Mouse (Mus musculus): ENCODE results near the gene D330020A13Rik. TPM values are rescaled to one million over a fixed set of nuclear protein-coding genes. Genes with fewer than 3 reads are reported as not detected.
A peak's percentile ranks its signal among the peaks of the same experiment; 100 is the strongest.
"Not testable (repeated sequence)": the region's sequence is repeated elsewhere in the genome, so short reads cannot be mapped to it uniquely, and the experiment has no call there.

Gene D330020A13Rik
- polyA plus RNA-seq, 1 experiment from 2014 or later: not detected

DNA sequence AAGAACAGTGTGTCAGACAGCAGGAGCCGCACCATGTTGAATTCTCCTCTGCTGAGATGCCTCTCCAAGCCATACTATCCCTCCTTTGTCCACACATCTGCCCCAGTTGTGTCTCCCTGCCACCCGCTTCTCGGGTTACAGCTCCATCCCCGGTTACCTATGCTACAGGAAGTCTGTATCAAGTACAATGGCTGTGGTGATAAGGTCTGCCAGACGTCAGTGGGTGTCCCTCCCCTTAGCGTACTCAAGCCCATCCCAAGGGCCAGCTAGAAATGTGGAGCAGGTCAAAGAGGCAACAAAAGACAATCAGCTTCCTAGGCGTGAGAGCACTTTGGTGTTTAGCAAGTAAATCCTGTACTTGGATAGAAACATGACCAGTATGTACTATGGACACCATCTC lies 5.6 kb upstream of the D330020A13Rik start:
- Histone ChIP-seq H3K27ac (ENCODE audit: low read length) (no peak overlapping the region), H3K4me1 (replicated peaks; ENCODE audit: control insufficient read depth, insufficient read depth, low read length) (peaks cover under 1% of the 10 kb centered on the region; the same call in 1 of the 2 replicates), H3K36me3 (ENCODE audit: control insufficient read depth, insufficient read depth, low read length) (no peaks in the 10 kb centered on the region), H3K9ac (ENCODE audit: low read length) (no peak overlapping the region), H3K27me3 (ENCODE audit: control insufficient read depth, insufficient read depth, low read depth, low read length) (peaks cover 9% of the 10 kb centered on the region), H3K4me3 (ENCODE audit: low read length) (no peak overlapping the region), H3K4me2 (ENCODE audit: low read depth, low read length) (no peak overlapping the region), H3K9me3 (ENCODE audit: control insufficient read depth, low read length) (no peaks in the 10 kb centered on the region)
- no peak for ATAC-seq (ENCODE audit: low read depth)
- 25% methylated on average over 7 of the region's 7 CpGs for WGBS

DNA sequence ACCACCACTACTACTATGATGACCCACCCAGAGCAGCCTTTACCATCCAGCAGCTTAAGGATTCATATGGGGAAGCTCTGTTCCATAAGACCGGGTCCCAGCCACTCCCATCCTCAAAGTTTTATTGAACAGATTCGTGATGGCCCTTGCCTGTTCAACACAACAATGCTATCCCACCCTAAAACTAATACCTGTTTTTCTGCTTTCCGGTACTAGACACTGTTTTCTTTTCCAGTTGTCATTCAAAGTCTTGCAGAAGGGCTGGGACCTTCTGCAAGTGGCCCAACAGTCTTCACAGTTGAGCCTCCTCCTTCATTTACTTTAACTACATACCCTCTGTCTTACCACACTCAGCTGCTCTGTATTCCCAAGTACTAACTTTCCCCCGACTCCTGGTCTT lies 4.7 kb upstream of the D330020A13Rik start:
- WGBS: 80% methylated on average over 4 of the region's 4 CpGs
- H3K4me1 ChIP-seq (replicated peaks; ENCODE audit: control insufficient read depth, insufficient read depth, low read length): peaks cover 3% of the 10 kb centered on the region; the same call in 1 of the 2 replicates

DNA sequence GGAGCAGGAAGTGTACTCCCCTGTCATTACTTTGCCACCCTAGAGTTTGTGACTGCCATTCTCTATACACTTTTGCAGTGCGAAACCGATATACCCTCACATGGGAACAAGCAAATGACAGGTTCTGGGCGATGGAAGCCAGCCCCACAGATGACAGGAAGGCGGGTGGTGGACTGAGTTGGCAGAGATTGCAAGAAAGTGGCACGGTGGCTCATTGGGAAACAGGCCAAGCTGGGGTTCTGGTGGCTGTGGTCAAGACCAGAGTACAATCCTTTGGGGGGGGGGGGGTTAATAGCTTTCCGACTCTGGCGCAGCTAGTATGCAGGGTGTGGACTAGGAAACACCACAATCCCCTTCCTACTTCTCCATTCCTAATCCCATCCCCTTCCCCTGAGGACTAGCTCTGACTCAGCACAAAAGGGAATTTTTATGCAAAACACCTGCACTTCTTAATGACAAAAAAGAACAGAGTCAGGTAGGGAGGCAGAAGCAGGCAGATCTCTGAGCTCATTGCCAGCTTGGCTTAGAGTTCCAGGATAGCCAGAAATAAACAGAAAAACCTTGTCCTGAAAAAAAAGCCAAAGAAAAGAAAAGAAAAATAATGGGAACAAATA lies 2.7 kb upstream of the D330020A13Rik start:
- no peak overlapping the region for H3K4me2 ChIP-seq (ENCODE audit: low read depth, low read length)
- no peaks in the 10 kb centered on the region for H3K9me3 ChIP-seq (ENCODE audit: control insufficient read depth, low read length)
- no peak for ATAC-seq (ENCODE audit: low read depth)
- H3K36me3 ChIP-seq (ENCODE audit: control insufficient read depth, insufficient read depth, low read length): no peaks in the 10 kb centered on the region
- H3K4me1 ChIP-seq (replicated peaks; ENCODE audit: control insufficient read depth, insufficient read depth, low read length): peaks cover 7% of the 10 kb centered on the region
- no peak overlapping the region for H3K27ac ChIP-seq (ENCODE audit: low read length)
- 84% methylated on average over 7 of the region's 7 CpGs for WGBS
- H3K4me3 ChIP-seq (ENCODE audit: low read length): no peak overlapping the region
- peaks cover 25% of the 10 kb centered on the region for H3K27me3 ChIP-seq (ENCODE audit: control insufficient read depth, insufficient read depth, low read depth, low read length)
- H3K9ac ChIP-seq (ENCODE audit: low read length): no peak overlapping the region

More for the DNA sequence above, 4.7 kb upstream of the D330020A13Rik start:
- ATAC-seq (ENCODE audit: low read depth): no peak
- H3K4me2 ChIP-seq (ENCODE audit: low read depth, low read length): no peak overlapping the region
- H3K4me3 ChIP-seq (ENCODE audit: low read length): no peak overlapping the region
- H3K9ac ChIP-seq (ENCODE audit: low read length): no peak overlapping the region
- no peaks in the 10 kb centered on the region for H3K36me3 ChIP-seq (ENCODE audit: control insufficient read depth, insufficient read depth, low read length)
- H3K27ac ChIP-seq (ENCODE audit: low read length): no peak overlapping the region
- H3K27me3 ChIP-seq (ENCODE audit: control insufficient read depth, insufficient read depth, low read depth, low read length): peaks cover 17% of the 10 kb centered on the region
- no peaks in the 10 kb centered on the region for H3K9me3 ChIP-seq (ENCODE audit: control insufficient read depth, low read length)

DNA sequence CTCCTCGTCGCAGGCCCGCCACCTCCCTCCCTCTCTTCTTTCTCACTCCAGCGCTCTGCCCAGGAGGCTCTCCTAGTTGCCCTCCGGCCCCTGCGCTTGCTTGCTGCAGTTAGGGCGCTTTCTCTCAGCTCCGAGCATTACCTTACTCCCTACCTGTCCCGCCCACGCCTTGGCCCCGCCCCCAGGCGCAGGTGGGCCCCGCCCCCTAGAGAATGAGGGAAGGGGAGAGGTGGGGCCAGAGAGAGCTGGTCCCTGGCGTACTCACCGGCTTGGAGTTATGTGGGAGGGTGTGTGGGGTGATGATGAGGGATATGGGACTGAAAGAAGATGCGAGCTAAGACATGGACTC lies 595 bp downstream of the D330020A13Rik start:
- H3K27me3 ChIP-seq (ENCODE audit: control insufficient read depth, insufficient read depth, low read depth, low read length): peaks cover 25% of the 10 kb centered on the region
- peak overlapping the region; percentile 70 for H3K9ac ChIP-seq (ENCODE audit: low read length)
- peaks cover 7% of the 10 kb centered on the region for H3K4me1 ChIP-seq (replicated peaks; ENCODE audit: control insufficient read depth, insufficient read depth, low read length)
- peak overlapping the region; percentile 71 for H3K4me3 ChIP-seq (ENCODE audit: low read length)
- under 1% methylated on average over 16 of the region's 16 CpGs for WGBS
- peak overlapping the region; percentile 98 for H3K4me2 ChIP-seq (ENCODE audit: low read depth, low read length)
- peak; percentile 88 for ATAC-seq (ENCODE audit: low read depth)
- no peaks in the 10 kb centered on the region for H3K36me3 ChIP-seq (ENCODE audit: control insufficient read depth, insufficient read depth, low read length)
- no peaks in the 10 kb centered on the region for H3K9me3 ChIP-seq (ENCODE audit: control insufficient read depth, low read length)
- H3K27ac ChIP-seq (ENCODE audit: low read length): no peak overlapping the region

DNA sequence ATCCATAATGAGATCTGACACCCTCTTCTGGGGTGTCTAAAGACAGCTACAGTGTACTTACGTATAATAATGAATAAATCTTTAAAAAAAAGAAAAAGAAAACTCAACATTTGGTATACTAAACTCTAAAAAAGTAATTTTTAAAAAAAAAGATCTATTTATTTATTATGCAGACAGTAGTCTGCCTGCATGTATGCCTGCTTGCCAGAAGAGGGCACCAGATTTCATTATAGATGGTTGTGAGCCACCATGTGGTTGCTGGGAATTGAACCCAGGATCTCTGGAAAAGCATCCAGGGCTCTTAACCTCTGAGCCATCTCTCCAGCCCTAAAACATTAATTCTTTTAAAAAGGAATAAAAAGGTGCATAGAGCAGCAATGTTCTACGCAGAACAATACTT lies 2.4 kb downstream of the D330020A13Rik start:
- WGBS: 95% methylated on average over 2 of the region's 2 CpGs
- H3K4me1 ChIP-seq (replicated peaks; ENCODE audit: control insufficient read depth, insufficient read depth, low read length); H3K27ac ChIP-seq (ENCODE audit: low read length); H3K36me3 ChIP-seq (ENCODE audit: control insufficient read depth, insufficient read depth, low read length); H3K4me3 ChIP-seq (ENCODE audit: low read length); H3K9ac ChIP-seq (ENCODE audit: low read length); H3K4me2 ChIP-seq (ENCODE audit: low read depth, low read length); H3K9me3 ChIP-seq (ENCODE audit: control insufficient read depth, low read length); ATAC-seq (ENCODE audit: low read depth): not testable (repeated sequence)
- peaks cover 25% of the 10 kb centered on the region for H3K27me3 ChIP-seq (ENCODE audit: control insufficient read depth, insufficient read depth, low read depth, low read length)

DNA sequence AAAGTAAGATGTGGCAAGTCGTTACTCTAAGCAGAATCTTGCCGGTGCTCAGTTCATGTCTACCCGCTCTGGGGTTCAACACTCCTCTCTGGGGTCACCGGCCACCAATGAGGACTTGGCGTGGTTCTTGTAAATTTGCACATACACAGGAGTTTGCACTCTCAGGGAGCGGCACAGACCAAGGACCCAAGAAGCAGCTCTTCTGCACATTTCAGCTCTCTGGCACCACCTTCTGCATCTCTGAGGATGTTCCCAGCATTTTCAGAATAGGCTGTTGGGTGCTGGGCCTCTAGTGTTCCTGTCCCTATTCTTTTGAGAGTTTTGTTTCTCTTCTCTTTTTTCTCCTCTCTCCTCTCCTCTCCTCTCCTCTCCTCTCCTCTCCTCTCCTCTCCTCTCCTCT lies 7.0 kb downstream of the D330020A13Rik start:
- H3K4me1 ChIP-seq (replicated peaks; ENCODE audit: control insufficient read depth, insufficient read depth, low read length): 0 out of 2 replicates have a peak, but pooled peaks cover 2% of the 10 kb centered on the region
- H3K27me3 ChIP-seq (ENCODE audit: control insufficient read depth, insufficient read depth, low read depth, low read length): peaks cover under 1% of the 10 kb centered on the region; the same call in 1 of the 2 replicates
- ATAC-seq (ENCODE audit: low read depth): no peak
- no peak overlapping the region for H3K27ac ChIP-seq (ENCODE audit: low read length)
- H3K4me3 ChIP-seq (ENCODE audit: low read length): no peak overlapping the region
- H3K36me3 ChIP-seq (ENCODE audit: control insufficient read depth, insufficient read depth, low read length): no peaks in the 10 kb centered on the region
- H3K9ac ChIP-seq (ENCODE audit: low read length): no peak overlapping the region
- no peak overlapping the region for H3K4me2 ChIP-seq (ENCODE audit: low read depth, low read length)
- WGBS: 18% methylated on average over 6 of the region's 6 CpGs
- no peaks in the 10 kb centered on the region for H3K9me3 ChIP-seq (ENCODE audit: control insufficient read depth, low read length)

DNA sequence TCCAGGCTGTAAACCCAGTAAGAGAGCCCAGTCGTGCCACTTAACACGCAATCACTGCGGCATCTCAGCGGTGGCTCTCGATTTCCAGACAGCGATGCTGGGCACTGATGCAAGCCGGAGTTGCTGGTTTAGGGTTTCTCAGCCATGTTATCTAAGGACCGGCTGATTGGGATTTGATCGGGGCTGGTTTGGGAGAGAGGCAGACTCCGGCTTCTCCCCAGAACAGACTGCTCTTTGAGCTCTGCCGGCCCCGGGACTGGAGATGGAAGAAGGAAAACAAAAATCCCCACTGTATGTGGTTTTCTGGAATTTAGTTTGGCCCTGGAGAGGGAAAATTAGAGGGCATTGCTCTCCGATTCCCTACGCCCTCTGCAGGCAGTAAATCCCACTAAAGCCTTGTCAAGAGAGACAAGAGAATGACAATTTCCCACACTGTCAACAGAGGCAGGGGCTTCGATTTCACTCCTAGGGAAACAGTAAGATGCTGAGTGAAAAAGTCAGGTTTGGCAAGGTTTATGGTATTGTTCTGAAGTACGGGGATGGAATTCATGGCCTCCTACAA lies 8.7 kb downstream of the D330020A13Rik start:
- Histone ChIP-seq H3K4me1 (replicated peaks; ENCODE audit: control insufficient read depth, insufficient read depth, low read length) (0 out of 2 replicates have a peak, but pooled peaks cover 2% of the 10 kb centered on the region), H3K4me2 (ENCODE audit: low read depth, low read length) (peak overlapping the region; percentile 33), H3K36me3 (ENCODE audit: control insufficient read depth, insufficient read depth, low read length) (no peaks in the 10 kb centered on the region), H3K9me3 (ENCODE audit: control insufficient read depth, low read length) (no peaks in the 10 kb centered on the region), H3K27ac (ENCODE audit: low read length) (no peak overlapping the region), H3K4me3 (ENCODE audit: low read length) (peak overlapping the region; percentile 14; the same call in 1 of the 2 replicates), H3K27me3 (ENCODE audit: control insufficient read depth, insufficient read depth, low read depth, low read length) (no peaks in the 10 kb centered on the region; the same call in 1 of the 2 replicates), H3K9ac (ENCODE audit: low read length) (no peak overlapping the region)
- WGBS: 19% methylated on average over 16 of the region's 16 CpGs
- ATAC-seq (ENCODE audit: low read depth): no peak

DNA sequence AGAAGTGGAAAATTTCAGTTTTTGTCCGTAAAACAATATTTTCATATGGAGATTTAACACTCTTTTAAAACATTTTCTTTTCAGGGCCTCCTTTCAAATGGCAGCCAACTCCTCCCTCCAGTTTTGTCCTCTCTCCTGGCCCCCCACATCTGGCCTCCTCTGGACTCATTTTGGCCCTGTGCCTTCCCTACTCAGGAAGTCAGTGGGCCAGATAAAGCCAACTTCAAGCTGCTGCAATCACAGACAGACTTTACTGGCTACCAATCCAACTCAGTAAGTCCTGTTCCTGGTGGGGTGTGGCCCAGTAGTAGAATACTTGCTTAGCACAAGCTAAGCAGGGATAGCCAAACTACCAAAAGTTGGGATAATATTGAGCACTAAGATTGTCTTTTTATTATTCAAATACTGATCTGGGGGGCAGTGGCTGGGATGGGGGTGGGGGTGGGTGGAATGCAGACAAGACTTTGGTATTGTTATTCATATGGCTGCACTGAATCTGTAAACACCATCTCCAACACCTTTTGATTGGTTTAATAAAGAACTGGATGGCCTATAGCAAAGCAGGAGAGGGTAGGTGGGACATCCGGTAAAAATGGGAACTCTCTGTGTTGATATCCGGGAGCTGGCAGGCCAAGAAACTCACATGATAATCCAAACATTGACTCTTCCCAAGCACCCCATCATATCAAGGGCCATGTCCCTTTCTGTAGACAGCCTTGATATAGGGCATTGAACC lies 12.9 kb downstream of the D330020A13Rik start:
- Histone ChIP-seq H3K27ac (ENCODE audit: low read length) (no peak overlapping the region), H3K36me3 (ENCODE audit: control insufficient read depth, insufficient read depth, low read length) (no peaks in the 10 kb centered on the region), H3K27me3 (ENCODE audit: control insufficient read depth, insufficient read depth, low read depth, low read length) (no peaks in the 10 kb centered on the region; the same call in 1 of the 2 replicates), H3K9me3 (ENCODE audit: control insufficient read depth, low read length) (no peaks in the 10 kb centered on the region), H3K9ac (ENCODE audit: low read length) (no peak overlapping the region), H3K4me2 (ENCODE audit: low read depth, low read length) (no peak overlapping the region), H3K4me1 (replicated peaks; ENCODE audit: control insufficient read depth, insufficient read depth, low read length) (0 out of 2 replicates have a peak, but pooled peaks cover 2% of the 10 kb centered on the region), H3K4me3 (ENCODE audit: low read length) (no peak overlapping the region)
- peak; percentile 20; the same call in 1 of the 2 replicates for ATAC-seq (ENCODE audit: low read depth)
- 53% methylated on average over 3 of the region's 3 CpGs for WGBS

DNA sequence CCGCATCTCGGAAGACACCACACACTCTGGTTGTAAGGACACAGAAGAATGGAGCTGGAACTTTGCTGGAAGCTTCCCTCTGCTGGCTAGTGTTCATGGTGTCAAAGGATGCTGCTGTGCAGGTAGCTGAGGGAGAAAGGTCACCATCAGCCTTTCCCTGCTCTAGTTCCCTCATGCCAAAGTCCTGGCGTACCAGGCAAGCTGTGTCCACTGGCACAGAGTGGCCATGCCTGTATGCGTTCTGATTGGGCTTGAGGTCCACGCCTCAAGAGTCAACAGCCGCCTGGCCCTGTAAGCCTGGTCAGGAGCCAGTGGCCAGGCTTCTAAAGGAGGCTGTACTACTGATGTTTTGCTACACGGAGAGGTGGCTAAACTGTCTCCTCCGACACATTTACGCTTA lies 15.2 kb downstream of the D330020A13Rik start:
- no peaks in the 10 kb centered on the region for H3K4me1 ChIP-seq (replicated peaks; ENCODE audit: control insufficient read depth, insufficient read depth, low read length)
- H3K4me2 ChIP-seq (ENCODE audit: low read depth, low read length): no peak overlapping the region
- no peaks in the 10 kb centered on the region for H3K36me3 ChIP-seq (ENCODE audit: control insufficient read depth, insufficient read depth, low read length)
- H3K27me3 ChIP-seq (ENCODE audit: control insufficient read depth, insufficient read depth, low read depth, low read length): no peaks in the 10 kb centered on the region
- no peak overlapping the region for H3K27ac ChIP-seq (ENCODE audit: low read length)
- no peak overlapping the region for H3K4me3 ChIP-seq (ENCODE audit: low read length)
- WGBS: 65% methylated on average over 9 of the region's 9 CpGs
- no peak overlapping the region for H3K9ac ChIP-seq (ENCODE audit: low read length)
- H3K9me3 ChIP-seq (ENCODE audit: control insufficient read depth, low read length): no peaks in the 10 kb centered on the region
- ATAC-seq (ENCODE audit: low read depth): no peak

Data from lung, embryonic 16.5 days (tissue).